Mouse (Mus musculus) hindbrain, embryonic 15.5 days (tissue): ENCODE results near the gene Anapc7. TPM values are rescaled to one million over a fixed set of nuclear protein-coding genes. Genes with fewer than 3 reads are reported as not detected.

ENCODE experiments used
- ATAC-seq: fragments of 200-750 bp; cut with Nextera tagmentation; 2 replicates; pipeline ENCODE4 v1.8.0; 2017; ENCODE audit warnings: low read depth, moderate number of reproducible peaks, moderate TSS enrichment; ENCODE audit not compliant: low FRiP score
- H3K27ac ChIP-seq: fragments of 300-500 bp; sonication (generic); replicated peaks from 2 replicates; pipeline ENCODE4 v1.5.1; 2015; ENCODE audit warnings: mild to moderate bottlenecking, inconsistent platforms
- H3K27me3 ChIP-seq: fragments of 300-500 bp; sonication (generic); 2 replicates; pipeline ENCODE4 v1.6.1; 2015; ENCODE audit warnings: control low read depth, inconsistent platforms
- H3K36me3 ChIP-seq: fragments of 300-500 bp; sonication (generic); 2 replicates; pipeline ENCODE4 v1.6.1; 2015; ENCODE audit warnings: control low read depth, inconsistent platforms
- H3K4me1 ChIP-seq: fragments of 300-500 bp; sonication (generic); replicated peaks from 2 replicates; pipeline ENCODE4 v1.6.1; 2015; ENCODE audit warnings: control low read depth, inconsistent platforms
- H3K4me2 ChIP-seq: fragments of 300-500 bp; sonication (generic); 2 replicates; pipeline ENCODE4 v1.6.1; 2015; ENCODE audit warnings: moderate library complexity, mild to moderate bottlenecking, inconsistent platforms
- H3K4me3 ChIP-seq: fragments of 300-500 bp; sonication (generic); 2 replicates; pipeline ENCODE4 v1.5.1; 2015; ENCODE audit warnings: mild to moderate bottlenecking, inconsistent platforms
- H3K9ac ChIP-seq: fragments of 300-500 bp; sonication (generic); 2 replicates; pipeline ENCODE4 v1.6.1; 2015; ENCODE audit warnings: inconsistent platforms
- H3K9me3 ChIP-seq: fragments of 300-500 bp; sonication (generic); 2 replicates; pipeline ENCODE4 v1.6.1; 2016; ENCODE audit warnings: control low read depth, inconsistent platforms
- WGBS: fragments of 180-500 bp; shearing (Covaris S2); methylation state at CpG from one replicate; pipeline ENCODE4 v1.1.7; 2015; 5-methylcytosine and 5-hydroxymethylcytosine counted together
- polyA plus RNA-seq: library from polyadenylated mRNA; unstranded; fragments of >200 nt; fragmentation: Nextera tagmentation; extraction: Ambion mirVana; gene quantifications from 2 replicates; pipeline ENCODE4 v1.2.1, GENCODE M21; 2015

Anapc7 gene
- 46.0 and 47.7 TPM in 2 replicates for polyA plus RNA-seq

DNA sequence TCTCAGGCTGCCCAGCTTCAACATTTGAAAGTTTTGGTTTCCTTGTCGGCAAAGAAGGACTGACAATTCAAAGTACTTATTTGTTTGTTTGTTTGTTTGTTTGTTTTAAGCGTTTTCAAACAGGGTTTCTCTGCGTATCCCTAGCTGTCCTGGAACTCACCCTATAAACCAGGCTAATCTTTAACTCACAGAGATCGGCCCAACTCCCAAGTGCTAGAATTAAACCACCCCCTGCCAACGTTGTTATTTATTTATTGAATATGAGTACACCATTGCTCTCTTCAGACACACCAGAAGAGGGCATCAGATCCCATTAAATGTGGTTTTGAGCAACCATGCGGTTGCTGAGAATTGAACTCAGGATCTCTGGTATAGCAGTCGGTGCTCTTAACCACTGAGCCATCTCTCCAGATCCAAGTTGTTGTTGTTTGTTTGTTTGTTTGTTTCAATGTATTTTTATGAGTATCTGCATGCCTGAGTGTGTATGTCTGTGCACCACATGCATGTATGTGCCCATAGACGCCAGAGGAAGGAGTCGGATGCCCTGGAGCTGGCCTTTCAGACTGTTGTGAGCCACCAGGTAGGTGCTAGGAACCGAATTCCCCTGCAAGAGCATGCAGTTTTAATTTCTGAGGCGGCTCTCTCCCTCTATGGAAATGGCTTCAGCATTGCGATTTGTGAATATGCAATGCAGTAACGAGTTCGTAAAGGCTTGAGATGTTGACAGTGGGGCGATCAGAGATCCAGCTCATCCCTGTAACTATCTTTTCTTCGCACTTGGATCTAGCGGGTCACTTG, at the start of gene Anapc7:
Gene Anapc7, plus strand, starts transcription at position 423 of the 798 bp plus-strand sequence.
- peak within 1 kb of the TSS; percentile 84 for H3K9ac ChIP-seq
- 22% methylated on average over 17 of the region's 17 CpGs for whole genome bisulfite sequencing
- H3K9me3 ChIP-seq, result no peaks in the 10 kb centered on the region
- H3K4me2 ChIP-seq, result peak within 1 kb of the TSS; percentile 81
- peaks cover 15% of the 10 kb centered on the region for H3K4me1 ChIP-seq
- H3K27ac ChIP-seq, result peak within 1 kb of the TSS; percentile 97
- peak; percentile 65; the same call in 1 of the 2 replicates for ATAC-seq
- H3K36me3 ChIP-seq, result no peaks in the 10 kb centered on the region
- H3K27me3 ChIP-seq, result no peaks in the 10 kb centered on the region
- peak within 1 kb of the TSS; percentile 93 for H3K4me3 ChIP-seq

GRCm38 (mm10) chr5:122372192-122372769, 49.2 kb upstream of the Anapc7 start, which contains the start of gene Fam216a:
Gene Fam216a (minus strand): TSS chr5:122372364.
- H3K27ac ChIP-seq, result peak within 1 kb of the TSS; percentile 98
- peak within 1 kb of the TSS; percentile 88 for H3K4me3 ChIP-seq
- H3K27me3 ChIP-seq, result no peaks in the 10 kb centered on the region
- H3K9me3 ChIP-seq, result no peaks in the 10 kb centered on the region
- under 1% methylated on average over 53 of the region's 53 CpGs for WGBS
- peak within 1 kb of the TSS; percentile 87 for H3K9ac ChIP-seq
- ATAC-seq, result peak; percentile 96
- H3K4me1 ChIP-seq, result peaks cover 30% of the 10 kb centered on the region
- peaks cover 31% of the 10 kb centered on the region for H3K36me3 ChIP-seq
- H3K4me2 ChIP-seq, result peak within 1 kb of the TSS; percentile 66

GRCm38 (mm10) chr5:122372878-122373277, 48.6 kb upstream of the Anapc7 start:
- H3K27ac ChIP-seq, result peak overlapping the region; percentile 98
- H3K4me1 ChIP-seq, result peaks cover 30% of the 10 kb centered on the region
- H3K27me3 ChIP-seq, result no peaks in the 10 kb centered on the region
- H3K4me3 ChIP-seq, result peak overlapping the region; percentile 88
- peak overlapping the region; percentile 78 for H3K9ac ChIP-seq
- H3K4me2 ChIP-seq, result peak overlapping the region; percentile 66
- WGBS, result 8% methylated on average over 5 of the region's 5 CpGs
- peaks cover 25% of the 10 kb centered on the region for H3K36me3 ChIP-seq
- no peaks in the 10 kb centered on the region for H3K9me3 ChIP-seq
- ATAC-seq, result no peak

GRCm38 (mm10) chr5:122377101-122377833, 44.2 kb upstream of the Anapc7 start:
- no peak for ATAC-seq
- no peak overlapping the region for H3K4me3 ChIP-seq
- H3K27ac ChIP-seq, result no peak overlapping the region
- H3K4me2 ChIP-seq, result no peak overlapping the region
- H3K27me3 ChIP-seq, result no peaks in the 10 kb centered on the region
- H3K36me3 ChIP-seq, result peaks cover 41% of the 10 kb centered on the region
- 86% methylated on average over 4 of the region's 4 CpGs for WGBS
- H3K9me3 ChIP-seq, result no peaks in the 10 kb centered on the region
- H3K4me1 ChIP-seq, result peaks cover 13% of the 10 kb centered on the region
- H3K9ac ChIP-seq, result no peak overlapping the region

DNA sequence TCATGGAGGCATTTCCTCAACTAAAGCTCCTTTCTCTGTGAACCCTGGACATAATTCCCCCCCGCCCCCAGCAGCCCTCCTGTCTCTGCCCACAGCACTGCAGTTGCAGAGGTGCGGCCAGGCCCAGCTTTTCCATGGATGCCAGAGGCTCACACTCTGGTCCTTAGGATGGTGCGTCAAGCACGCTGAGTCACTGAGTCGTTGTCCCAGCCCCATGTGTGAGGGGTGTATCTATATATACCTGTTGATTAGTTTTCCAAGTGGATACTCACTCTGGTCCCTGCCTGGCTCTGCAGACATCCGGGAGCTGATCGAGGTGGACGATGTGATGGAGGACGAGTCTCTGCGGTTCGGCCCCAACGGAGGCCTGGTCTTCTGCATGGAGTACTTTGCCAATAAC, 43.3 kb upstream of the Anapc7 start:
- peaks cover 41% of the 10 kb centered on the region for H3K36me3 ChIP-seq
- no peak for ATAC-seq

GRCm38 (mm10) chr5:122379374-122380155, 41.9 kb upstream of the Anapc7 start:
- peaks cover 38% of the 10 kb centered on the region for H3K36me3 ChIP-seq
- 56% methylated on average over 11 of the region's 11 CpGs for WGBS

More for the DNA sequence above, 43.3 kb upstream of the Anapc7 start:
- H3K27me3 ChIP-seq, result no peaks in the 10 kb centered on the region
- no peak overlapping the region for H3K27ac ChIP-seq
- H3K9me3 ChIP-seq, result no peaks in the 10 kb centered on the region
- H3K4me3 ChIP-seq, result no peak overlapping the region
- WGBS, result 97% methylated on average over 12 of the region's 12 CpGs
- no peak overlapping the region for H3K9ac ChIP-seq
- peaks cover 8% of the 10 kb centered on the region for H3K4me1 ChIP-seq
- H3K4me2 ChIP-seq, result no peak overlapping the region

GRCm38 (mm10) chr5:122390006-122390405, 31.5 kb upstream of the Anapc7 start:
- WGBS, result 92% methylated on average over 5 of the region's 5 CpGs
- H3K4me3 ChIP-seq, result no peak overlapping the region
- peaks cover 16% of the 10 kb centered on the region for H3K4me1 ChIP-seq
- ATAC-seq, result no peak
- H3K27ac ChIP-seq, result no peak overlapping the region
- no peaks in the 10 kb centered on the region for H3K36me3 ChIP-seq
- H3K27me3 ChIP-seq, result no peaks in the 10 kb centered on the region
- H3K9me3 ChIP-seq, result no peaks in the 10 kb centered on the region
- no peak overlapping the region for H3K4me2 ChIP-seq
- H3K9ac ChIP-seq, result no peak overlapping the region

More at GRCm38 (mm10) chr5:122379374-122380155, 41.9 kb upstream of the Anapc7 start:
- Histone ChIP-seq H3K27ac (no peak overlapping the region), H3K9ac (no peak overlapping the region), H3K4me2 (no peak overlapping the region), H3K4me3 (no peak overlapping the region), H3K9me3 (no peaks in the 10 kb centered on the region), H3K27me3 (no peaks in the 10 kb centered on the region), H3K4me1 (no peaks in the 10 kb centered on the region)
- 0 out of 2 replicates have a peak, but pooled peaks have one; percentile 45 for ATAC-seq

DNA sequence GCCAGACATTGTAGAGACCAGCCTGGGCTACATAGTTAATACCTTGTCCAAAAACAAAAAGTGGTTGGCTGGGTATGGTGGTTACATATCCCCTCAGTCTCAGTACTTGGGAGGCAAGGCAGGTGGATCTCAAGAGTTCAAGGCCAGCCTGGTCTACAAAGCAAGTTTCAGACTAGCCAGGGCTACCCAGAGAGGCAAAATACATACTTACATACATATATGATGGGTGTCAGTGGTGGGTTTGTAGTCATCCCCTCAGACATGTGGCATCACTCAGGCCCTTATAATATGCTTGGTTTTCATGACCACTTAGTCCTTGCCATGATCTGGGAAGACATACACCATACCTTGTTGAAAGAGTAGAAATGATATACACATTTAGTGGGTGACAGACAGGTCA, 30.8 kb upstream of the Anapc7 start:
- H3K4me3 ChIP-seq, result no peak overlapping the region
- peaks cover 16% of the 10 kb centered on the region for H3K4me1 ChIP-seq
- no peak overlapping the region for H3K4me2 ChIP-seq
- H3K36me3 ChIP-seq, result no peaks in the 10 kb centered on the region
- no peak overlapping the region for H3K9ac ChIP-seq
- no peak overlapping the region for H3K27ac ChIP-seq
- no peaks in the 10 kb centered on the region for H3K27me3 ChIP-seq
- ATAC-seq, result no peak
- H3K9me3 ChIP-seq, result no peaks in the 10 kb centered on the region

GRCm38 (mm10) chr5:122391178-122391785, 30.2 kb upstream of the Anapc7 start:
- Histone ChIP-seq H3K4me3 (peak overlapping the region; percentile 63), H3K27ac (peak overlapping the region; percentile 72), H3K27me3 (no peaks in the 10 kb centered on the region), H3K4me2 (peak overlapping the region; percentile 74), H3K36me3 (no peaks in the 10 kb centered on the region), H3K4me1 (peaks cover 16% of the 10 kb centered on the region), H3K9me3 (no peaks in the 10 kb centered on the region), H3K9ac (no peak overlapping the region)
- WGBS, result 55% methylated on average over 16 of the region's 16 CpGs
- peak; percentile 49 for ATAC-seq

GRCm38 (mm10) chr5:122391786-122392180, 29.7 kb upstream of the Anapc7 start, which contains the start of gene Arpc3:
Gene Arpc3 (plus strand): TSS chr5:122391878.
- H3K27ac ChIP-seq, result peak within 1 kb of the TSS; percentile 72
- peaks cover 16% of the 10 kb centered on the region for H3K4me1 ChIP-seq
- peak within 1 kb of the TSS; percentile 74 for H3K4me2 ChIP-seq
- under 1% methylated on average over 39 of the region's 39 CpGs for WGBS
- peak within 1 kb of the TSS; percentile 63 for H3K4me3 ChIP-seq
- H3K9me3 ChIP-seq, result no peaks in the 10 kb centered on the region
- H3K9ac ChIP-seq, result peak within 1 kb of the TSS; percentile 69
- ATAC-seq, result peak; percentile 92
- H3K27me3 ChIP-seq, result no peaks in the 10 kb centered on the region
- 0 out of 2 replicates have a peak, but pooled peaks cover under 1% of the 10 kb centered on the region for H3K36me3 ChIP-seq
